In the genomic region with DNA sequence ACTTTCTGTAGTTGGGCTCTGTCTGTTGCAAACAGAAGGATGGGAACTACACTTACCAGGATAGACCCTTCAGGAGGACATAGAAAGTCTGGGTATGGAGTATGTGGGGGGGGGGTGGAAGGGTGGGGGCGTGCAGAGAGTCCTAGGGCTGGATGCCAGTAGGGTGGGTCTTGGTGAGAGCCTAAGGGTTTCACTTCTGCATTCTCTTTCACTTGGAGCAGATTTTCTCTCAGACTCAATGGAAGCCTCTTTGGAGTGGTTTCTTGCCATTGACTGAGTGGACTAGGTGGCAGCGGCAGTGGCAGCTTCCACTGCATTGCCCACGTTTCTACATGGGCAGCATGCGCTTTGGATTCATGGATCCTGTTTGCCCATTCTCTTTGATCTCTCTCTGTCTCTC, we compare ENCODE assay signal across 17 mouse cellular contexts. TPM values are rescaled to one million over a fixed set of nuclear protein-coding genes. Genes with fewer than 3 reads are reported as not detected.
"Had no signal": no experiment of that assay in that cellular context is flagged by ENCODE, and none has a peak within 500 bp of the region (broad histone marks: within the 10 kb centered on the region; RNA-seq: fewer than 3 reads in every experiment).

No protein-coding gene starts in this region.

- H3K9me3 ChIP-seq: neural tube, embryonic 15.5 days; stomach, embryonic 15.5 days had no signal

- H3K4me2 ChIP-seq: neural tube, embryonic 15.5 days; stomach, embryonic 15.5 days had no signal

- H3K27ac ChIP-seq: neural tube, embryonic 15.5 days; stomach, embryonic 15.5 days; stomach, postnatal 0 days had no signal

- H3K4me3 ChIP-seq: neural tube, embryonic 15.5 days; stomach, embryonic 15.5 days had no signal

- H3K9ac ChIP-seq: neural tube, embryonic 15.5 days; stomach, embryonic 15.5 days had no signal

- H3K4me1 ChIP-seq: stomach, embryonic 15.5 days had no signal

- DNase-seq: retina, postnatal 1 day; right cerebral cortex, adult 18-20 months; right cerebral cortex, postnatal 14 days; right cerebral cortex, postnatal 25 days; right cerebral cortex, postnatal 4 days; spleen, adult 18-20 months; thymus, adult 18-20 months; thymus, adult 2 months; thymus, postnatal 14 days; thymus, postnatal 25 days; thymus, postnatal 36 days; thymus, postnatal 4 days had no signal

- H3K36me3 ChIP-seq: neural tube, embryonic 15.5 days; stomach, embryonic 15.5 days had no signal

- H3K27me3 ChIP-seq: stomach, embryonic 15.5 days had no signal

RNA-seq across cellular contexts. Expression of a gene that starts 16.4 kb away (rescaled TPM):
- total RNA-seq: neutrophil, adult 5-6 weeks had no signal
- polyA plus RNA-seq: stomach, embryonic 14.5 days had no signal
